Mouse (Mus musculus) central nervous system, embryonic 11.5 days (tissue): Measurements from ENCODE around the gene Zc3h18. TPM values are rescaled to one million over a fixed set of nuclear protein-coding genes. Genes with fewer than 3 reads are reported as not detected.

Experiments
- polyA plus RNA-seq: library from polyadenylated mRNA; depleted of rRNA; stranded (reverse); fragments of >200 nt; gene quantifications from 2 replicates; pipeline ENCODE4 v1.2.3, GENCODE M21; 2012; rRNA removed

Gene Zc3h18
- 66.3 and 133 TPM in 2 replicates for polyA plus RNA-seq

DNA sequence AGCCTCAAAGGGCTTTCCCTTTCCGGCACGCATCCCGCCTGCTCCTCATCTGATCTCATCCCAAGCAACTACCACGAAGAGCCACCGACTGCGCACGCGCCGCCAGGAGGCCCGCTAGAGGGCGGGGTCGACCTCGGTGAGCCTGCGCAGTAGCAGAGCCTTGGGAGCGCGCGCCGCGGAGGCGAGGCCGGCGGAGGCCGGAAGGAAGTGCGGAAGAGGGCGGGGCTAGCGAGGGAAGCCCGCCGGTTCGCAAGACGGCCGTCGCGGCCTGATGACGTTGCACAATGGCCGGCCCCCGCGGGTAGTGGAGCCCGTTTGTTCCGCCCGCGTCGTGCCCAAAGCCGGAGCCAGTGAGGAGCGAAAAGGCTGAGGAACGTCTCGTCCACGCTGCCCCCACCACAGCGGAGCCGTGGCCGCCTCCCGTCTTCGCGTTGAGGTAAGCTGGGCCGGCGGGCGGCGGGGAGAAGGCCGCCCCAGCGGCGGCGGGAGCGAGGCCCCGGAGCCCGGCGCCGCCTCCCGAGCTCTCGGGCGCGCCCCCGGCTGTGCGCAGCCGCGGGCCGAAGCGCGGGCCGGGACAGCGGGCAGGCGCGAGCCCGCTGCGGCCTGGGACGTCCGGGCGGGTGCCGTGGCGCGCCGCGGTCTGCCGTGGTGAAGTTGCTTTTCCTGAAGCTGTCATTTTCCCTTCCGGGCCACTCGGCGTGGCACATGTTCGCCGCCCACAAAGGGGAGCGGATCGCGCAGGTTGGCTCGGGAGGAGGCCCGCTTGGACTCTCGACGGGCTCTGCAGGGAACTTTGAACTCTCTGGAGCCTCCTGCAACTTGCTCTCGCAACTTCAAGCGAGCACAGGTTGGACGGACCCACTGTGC is at the start of gene Zc3h18:
Zc3h18 (plus strand) TSS at position 245 of the 867 bp plus-strand sequence.

DNA sequence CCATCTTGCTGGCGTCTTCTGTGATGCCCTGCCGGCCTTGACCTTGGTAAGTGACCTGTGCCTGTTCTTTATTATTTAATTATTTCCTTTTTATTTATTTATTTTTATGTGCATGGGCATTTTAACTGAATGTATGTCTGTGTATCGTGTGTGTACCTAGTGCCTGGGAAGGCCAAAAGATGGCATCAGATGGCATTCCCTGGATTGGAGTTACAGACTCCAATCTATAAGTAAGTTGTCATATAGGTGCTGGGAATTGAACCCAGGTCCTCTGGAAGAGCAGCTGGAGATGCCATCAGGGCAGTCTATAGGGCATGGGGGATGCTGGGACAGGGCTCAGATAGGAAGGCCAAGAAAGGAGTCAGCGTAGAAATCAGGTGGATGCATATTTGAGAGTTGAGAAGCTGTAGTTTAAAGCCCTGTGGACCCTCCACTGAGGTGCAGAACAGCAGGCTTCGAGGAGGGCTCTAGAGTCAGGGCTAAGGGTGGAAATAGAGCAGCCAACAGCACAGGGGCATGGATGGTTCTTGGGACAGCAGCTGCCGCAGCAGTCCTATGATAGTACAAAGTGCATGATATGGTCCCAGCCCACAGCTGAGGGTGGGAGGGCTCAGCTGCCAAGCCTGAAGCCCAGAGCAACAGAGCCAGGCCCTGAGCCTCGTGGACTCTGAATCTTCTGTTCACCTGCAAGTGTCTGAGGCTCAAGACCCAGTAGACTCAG is 15.6 kb upstream of the Zc3h18 start, which contains the start of gene Trhr2:
Trhr2 (minus strand) TSS at position 51 of the 721 bp plus-strand sequence.

GRCm38 (mm10) chr8:122421376-122422070 is 45.1 kb downstream of the Zc3h18 start, which contains the start of gene Il17c:
Gene Il17c (plus strand): TSS chr8:122422020.

GRCm38 (mm10) chr8:122432443-122433268 is 56.2 kb downstream of the Zc3h18 start, which contains the start of gene Cyba:
Gene Cyba (minus strand): TSS chr8:122432930.

GRCm38 (mm10) chr8:122443262-122444006 is 67.0 kb downstream of the Zc3h18 start, which contains the start of gene Mvd:
Gene Mvd (minus strand): TSS chr8:122443422.

DNA sequence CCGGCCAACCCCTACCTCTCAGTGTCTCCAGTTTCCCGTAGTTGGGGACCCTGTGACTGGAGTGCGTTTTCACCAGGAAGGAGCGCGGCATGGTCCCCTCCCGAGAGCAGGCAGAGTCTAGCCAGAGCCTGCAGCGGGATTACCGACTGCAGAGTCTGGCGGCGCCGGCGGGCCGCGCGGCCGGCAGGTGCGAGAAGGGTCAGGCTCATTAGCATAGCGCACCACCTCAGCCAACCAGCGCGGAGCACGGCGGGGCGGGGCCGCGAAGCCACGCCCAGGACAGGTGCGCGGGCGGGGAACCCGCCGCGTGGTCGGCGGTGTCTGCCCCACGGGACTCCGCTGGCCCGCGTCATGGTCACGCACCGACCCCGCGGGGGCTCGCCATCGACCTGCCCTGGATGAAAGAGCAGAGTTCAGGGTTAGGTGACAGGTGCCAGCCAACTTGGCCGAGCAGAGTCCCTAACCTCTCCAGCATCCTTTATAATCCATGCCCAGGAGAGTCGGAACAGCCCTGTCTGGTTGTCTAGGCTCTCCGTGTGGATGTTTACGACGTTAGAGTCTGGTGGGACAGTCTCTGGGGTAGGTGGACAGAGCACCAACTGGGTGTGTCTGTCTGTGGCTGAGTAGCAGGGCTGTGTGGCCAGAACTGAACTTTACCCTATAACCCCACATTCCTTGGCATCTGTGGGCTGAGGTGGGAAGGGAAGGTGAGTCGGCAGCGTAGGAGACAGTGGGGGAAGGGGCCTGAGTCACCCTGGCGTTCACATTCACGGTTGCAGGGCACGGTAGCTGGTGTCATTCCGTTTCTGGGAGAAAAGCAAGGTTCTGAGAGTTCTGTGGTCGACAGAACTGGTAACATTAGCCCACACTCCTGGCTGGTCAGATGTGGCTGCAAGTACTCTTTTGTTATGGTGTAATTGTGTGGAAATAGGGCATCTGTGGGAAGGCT is 84.4 kb downstream of the Zc3h18 start, which contains the start of gene Snai3:
Snai3 (minus strand) TSS at position 210 of the 949 bp plus-strand sequence.

Other genes starting within 250 kb of the Zc3h18 start
- 16.8 and 59.4 TPM in 2 replicates for gene Zfpm1, start 94.5 kb upstream of the Zc3h18 start, polyA plus RNA-seq
- 0.06 and 0.07 TPM in 2 replicates for gene Trhr2, start 15.9 kb upstream of the Zc3h18 start, polyA plus RNA-seq
- gene Il17c, start 45.4 kb downstream of the Zc3h18 start, polyA plus RNA-seq = 0.44 and 0.46 TPM in 2 replicates
- gene Cyba, start 56.3 kb downstream of the Zc3h18 start, polyA plus RNA-seq = 31.4 and 37.6 TPM in 2 replicates
- gene Mvd, start 66.8 kb downstream of the Zc3h18 start, polyA plus RNA-seq = 34.6 and 43.5 TPM in 2 replicates
- gene Snai3, start 84.1 kb downstream of the Zc3h18 start, polyA plus RNA-seq = 0.09 and 0.13 TPM in 2 replicates
- 34.0 and 46.0 TPM in 2 replicates for gene Rnf166, start 99.5 kb downstream of the Zc3h18 start, polyA plus RNA-seq
- gene Ctu2, start 99.5 kb downstream of the Zc3h18 start, polyA plus RNA-seq = 60.5 and 74.7 TPM in 2 replicates
- 21.0 and 43.3 TPM in 2 replicates for gene Piezo1, start 174.7 kb downstream of the Zc3h18 start, polyA plus RNA-seq
- 62.7 and 81.6 TPM in 2 replicates for gene Cdt1, start 191.4 kb downstream of the Zc3h18 start, polyA plus RNA-seq
- gene Aprt, start 200.3 kb downstream of the Zc3h18 start, polyA plus RNA-seq = 141 and 155 TPM in 2 replicates
- 4.8 and 6.7 TPM in 2 replicates for gene Galns, start 234.9 kb downstream of the Zc3h18 start, polyA plus RNA-seq
- gene Trappc2l, start 235.0 kb downstream of the Zc3h18 start, polyA plus RNA-seq = 104 and 108 TPM in 2 replicates
- not detected in 2 replicates for gene Pabpn1l, start 246.1 kb downstream of the Zc3h18 start, polyA plus RNA-seq